Mouse (Mus musculus) heart, postnatal 0 days (tissue): Measurements from ENCODE around the gene Cd3eap. TPM values are rescaled to one million over a fixed set of nuclear protein-coding genes. Genes with fewer than 3 reads are reported as not detected.

ENCODE experiments used
- ATAC-seq: fragments of 200-750 bp; cut with Nextera tagmentation; 2 replicates; pipeline ENCODE4 v1.8.0; 2017; ENCODE audit warnings: low read depth, moderate number of reproducible peaks, moderate library complexity; ENCODE audit not compliant: insufficient read depth
- DNase-seq: peaks from one replicate; pipeline ENCODE4 v3.0.0-alpha.2; 2016; ENCODE audit warnings: low spot score
- H3K27ac ChIP-seq: fragments of 300-500 bp; sonication (generic); 2 replicates; pipeline ENCODE4 v1.5.1; 2014; ENCODE audit warnings: low read depth, mild to moderate bottlenecking
- H3K27me3 ChIP-seq: fragments of 300-500 bp; sonication (generic); 2 replicates; pipeline ENCODE4 v1.6.1; 2014; ENCODE audit warnings: low read length, mixed read lengths; ENCODE audit not compliant: control insufficient read depth, insufficient read depth
- H3K36me3 ChIP-seq: fragments of 300-500 bp; sonication (generic); replicated peaks from 2 replicates; pipeline ENCODE4 v1.6.1; 2014; ENCODE audit warnings: low read length, mixed read lengths; ENCODE audit not compliant: control insufficient read depth, insufficient read depth
- H3K4me1 ChIP-seq: fragments of 300-500 bp; sonication (generic); 2 replicates; pipeline ENCODE4 v1.6.1; 2014; ENCODE audit warnings: antibody characterized with exemption; ENCODE audit not compliant: control insufficient read depth, insufficient read depth
- H3K4me2 ChIP-seq: fragments of 300-500 bp; sonication (generic); 2 replicates; pipeline ENCODE4 v1.6.1; 2014; ENCODE audit warnings: low read depth, mild to moderate bottlenecking, low read length, moderate library complexity
- H3K4me3 ChIP-seq: fragments of 300-500 bp; sonication (generic); 2 replicates; pipeline ENCODE4 v1.5.1; 2014; ENCODE audit warnings: low read depth, low read length
- H3K9ac ChIP-seq: fragments of 300-500 bp; sonication (generic); replicated peaks from 2 replicates; pipeline ENCODE4 v1.6.1; 2014; ENCODE audit warnings: low read depth, low read length, mixed read lengths
- H3K9me3 ChIP-seq: fragments of 300-500 bp; sonication (generic); replicated peaks from 2 replicates; pipeline ENCODE4 v1.6.1; 2016; ENCODE audit warnings: low read length; ENCODE audit not compliant: control insufficient read depth
- CTCF ChIP-seq: IDR thresholded peaks from 2 replicates; pipeline ENCODE4 v1.5.1; 2016; ENCODE audit warnings: antibody characterized with exemption, control low read depth, low read depth
- EP300 ChIP-seq: IDR thresholded peaks from 2 replicates; pipeline ENCODE4 v1.6.1; 2016; ENCODE audit warnings: antibody characterized with exemption, low read depth
- WGBS: fragments of 180-500 bp; shearing (Covaris S2); extraction: QIAGEN DNeasy Blood & Tissue Kit; methylation state at CpG from one replicate; pipeline ENCODE4 v1.1.7; 2014; 5-methylcytosine and 5-hydroxymethylcytosine counted together
- polyA plus RNA-seq: library from polyadenylated mRNA; unstranded; fragments of >200 nt; fragmentation: Nextera tagmentation; extraction: Ambion mirVana; gene quantifications from 2 replicates; pipeline ENCODE4 v1.2.1, GENCODE M21; 2015
- total RNA-seq: library from RNA; depleted of rRNA; stranded (reverse); fragments of >200 nt; gene quantifications from 2 replicates; pipeline ENCODE4 v1.2.3, GENCODE M21; 2014; ENCODE audit warnings: low replicate concordance

Gene Cd3eap
- total and polyA plus RNA-seq, 2 experiments from 2014 or later = 3.2 to 11.7 TPM

DNA sequence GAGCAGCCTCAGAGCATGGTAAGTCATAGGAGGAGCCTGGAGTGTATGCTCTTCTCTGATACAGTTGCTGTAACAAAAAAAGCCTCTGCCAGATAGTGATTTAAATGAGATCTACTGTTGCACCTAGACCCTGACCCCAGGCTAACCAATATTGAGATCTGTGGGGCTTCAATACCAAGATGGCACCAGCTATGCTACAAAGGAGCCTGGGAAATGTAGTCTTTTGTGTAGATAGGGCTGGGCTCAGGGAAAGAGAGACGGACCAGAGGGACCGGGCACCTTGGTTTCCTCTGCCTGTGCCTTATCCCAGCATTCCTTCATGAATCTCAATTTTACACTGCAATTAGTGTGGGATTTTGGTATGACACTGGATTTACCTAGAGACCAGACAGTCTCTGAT is 14.1 kb upstream of the Cd3eap start:
- no peak for TF ChIP-seq EP300
- no peak for TF ChIP-seq CTCF
- peaks cover 58% of the 10 kb centered on the region for H3K36me3 ChIP-seq
- 88% methylated on average over 2 of the region's 2 CpGs for WGBS
- ATAC-seq (no peak), DNase-seq (no peak)
- no peaks in the 10 kb centered on the region for H3K4me1 ChIP-seq
- no peak overlapping the region for H3K9ac ChIP-seq
- H3K27ac ChIP-seq = no peak overlapping the region
- no peaks in the 10 kb centered on the region for H3K9me3 ChIP-seq
- no peak overlapping the region for H3K4me3 ChIP-seq
- no peaks in the 10 kb centered on the region for H3K27me3 ChIP-seq
- H3K4me2 ChIP-seq = no peak overlapping the region

DNA sequence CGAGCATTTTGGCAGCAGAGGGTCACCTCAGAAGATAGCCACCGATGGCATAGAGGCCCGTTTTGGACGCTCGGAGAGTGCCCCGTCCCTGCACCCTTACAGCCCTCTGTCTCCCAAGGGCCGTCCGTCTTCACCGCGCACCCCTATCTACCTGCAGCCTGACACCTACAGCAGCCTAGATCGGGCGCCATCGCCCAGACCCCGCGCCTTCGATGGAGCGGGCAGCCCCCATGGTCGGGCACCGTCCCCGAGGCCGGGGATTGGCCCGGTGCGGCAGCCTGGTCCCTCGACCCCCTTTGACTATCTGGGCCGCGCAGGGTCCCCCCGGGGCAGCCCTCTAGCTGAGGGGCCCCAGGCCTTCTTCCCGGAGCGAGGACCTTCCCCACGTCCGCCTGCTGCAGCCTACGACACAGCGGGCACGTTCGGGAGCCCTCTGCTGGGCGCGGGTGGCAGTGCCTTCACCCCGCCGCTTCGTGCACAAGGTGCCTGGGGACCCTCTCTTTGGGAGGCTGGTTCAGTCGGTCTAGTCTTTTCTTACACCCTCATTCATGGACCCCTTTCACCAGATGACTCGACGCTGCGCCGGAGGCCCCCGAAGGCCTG is 10.6 kb upstream of the Cd3eap start:
- H3K4me3 ChIP-seq = peak overlapping the region; percentile 29
- 0 out of 2 replicates have a peak, but pooled peaks cover 3% of the 10 kb centered on the region for H3K4me1 ChIP-seq
- no peak overlapping the region; the same call in 1 of the 2 replicates for H3K9ac ChIP-seq
- H3K27ac ChIP-seq = no peak overlapping the region
- DNase-seq (peak; percentile 20), ATAC-seq (peak; percentile 44; the same call in 1 of the 2 replicates)
- H3K36me3 ChIP-seq = peaks cover 44% of the 10 kb centered on the region
- no peaks in the 10 kb centered on the region for H3K27me3 ChIP-seq
- peak; percentile 66 for TF ChIP-seq CTCF
- no peak for TF ChIP-seq EP300
- 27% methylated on average over 46 of the region's 46 CpGs for WGBS
- H3K4me2 ChIP-seq = peak overlapping the region; percentile 59
- H3K9me3 ChIP-seq = no peaks in the 10 kb centered on the region

DNA sequence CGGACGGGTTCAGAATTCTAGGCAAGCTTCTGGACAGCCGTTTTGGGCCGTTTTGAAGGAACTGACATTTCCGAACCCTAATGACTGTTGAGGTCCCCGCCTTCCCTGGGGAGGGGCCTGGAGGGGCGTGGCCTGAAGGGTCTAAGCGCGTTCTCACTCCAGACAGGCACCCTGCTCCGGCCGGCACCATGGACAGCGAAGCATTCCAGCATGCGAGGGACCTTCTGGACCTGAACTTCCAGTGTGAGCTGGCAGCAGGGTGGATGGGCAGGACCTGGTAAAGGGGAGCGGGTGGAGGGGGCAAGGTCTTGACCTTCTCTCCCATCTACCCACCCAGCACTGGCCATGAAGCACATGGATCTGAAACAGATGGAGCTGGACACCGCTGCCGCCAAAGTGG is 9.1 kb upstream of the Cd3eap start:
- H3K9ac ChIP-seq = no peak overlapping the region
- H3K9me3 ChIP-seq = no peaks in the 10 kb centered on the region
- ATAC-seq = no peak
- TF ChIP-seq CTCF (no peak), EP300 (no peak)
- no peak overlapping the region for H3K27ac ChIP-seq
- no peaks in the 10 kb centered on the region for H3K27me3 ChIP-seq
- H3K4me2 ChIP-seq = no peak overlapping the region
- H3K4me3 ChIP-seq = no peak overlapping the region
- WGBS = 25% methylated on average over 16 of the region's 16 CpGs
- no peak for DNase-seq
- peaks cover 9% of the 10 kb centered on the region; the same call in 1 of the 2 replicates for H3K4me1 ChIP-seq
- peaks cover 32% of the 10 kb centered on the region for H3K36me3 ChIP-seq

DNA sequence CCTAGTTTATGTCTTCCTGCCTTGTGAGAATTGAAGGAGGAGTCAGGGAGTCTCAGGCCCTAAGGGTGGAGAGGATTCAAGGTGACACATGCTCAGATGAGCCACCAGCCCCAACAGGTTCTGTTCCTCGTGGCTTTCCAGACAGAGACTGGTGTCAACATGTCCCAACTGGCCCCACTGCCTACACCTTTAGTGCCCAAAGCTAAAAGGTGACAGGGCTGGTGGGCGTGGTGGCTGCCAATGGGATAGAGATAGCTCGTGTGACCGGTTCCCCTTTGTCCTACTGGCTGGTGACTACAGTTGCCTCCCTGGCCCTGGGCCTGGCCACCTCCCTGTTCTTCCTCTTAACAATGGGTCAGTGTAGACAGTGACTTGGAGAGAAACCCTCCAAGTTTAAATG is 6.1 kb upstream of the Cd3eap start:
- peaks cover 11% of the 10 kb centered on the region for H3K36me3 ChIP-seq
- H3K27ac ChIP-seq = no peak overlapping the region
- no peaks in the 10 kb centered on the region for H3K27me3 ChIP-seq
- peaks cover 13% of the 10 kb centered on the region; the same call in 1 of the 2 replicates for H3K4me1 ChIP-seq
- TF ChIP-seq EP300 (no peak), CTCF (no peak)
- DNase-seq (no peak), ATAC-seq (no peak)
- WGBS = 49% methylated on average over 4 of the region's 4 CpGs
- no peak overlapping the region for H3K4me2 ChIP-seq
- H3K9me3 ChIP-seq = no peaks in the 10 kb centered on the region
- no peak overlapping the region for H3K9ac ChIP-seq
- H3K4me3 ChIP-seq = no peak overlapping the region

DNA sequence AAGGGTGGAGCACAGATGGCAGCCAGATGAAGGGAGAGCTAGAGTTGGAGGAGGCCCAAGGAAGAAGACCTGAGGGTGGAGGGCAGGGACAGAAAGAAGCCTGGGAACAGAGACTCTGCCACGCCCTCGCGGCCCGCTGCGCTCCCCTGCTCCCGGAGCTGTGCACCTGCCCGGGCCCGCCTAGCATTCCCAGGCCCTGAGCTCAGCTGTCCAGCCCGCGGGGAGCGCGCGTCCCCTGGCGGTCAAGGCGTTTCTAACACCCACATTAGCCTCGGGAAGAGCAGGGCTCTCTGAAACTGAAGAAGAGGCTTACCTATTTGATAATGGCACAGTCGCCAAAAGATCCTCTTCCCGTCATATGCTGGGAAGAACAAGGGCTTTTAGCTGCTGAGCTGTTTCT is 4.6 kb upstream of the Cd3eap start:
- no peak for ATAC-seq
- H3K27me3 ChIP-seq = no peaks in the 10 kb centered on the region
- H3K4me1 ChIP-seq = peaks cover 13% of the 10 kb centered on the region; the same call in 1 of the 2 replicates
- peak overlapping the region; percentile 87 for H3K27ac ChIP-seq
- H3K9ac ChIP-seq = no peak overlapping the region
- 0 out of 2 replicates have a peak, but pooled peaks cover 4% of the 10 kb centered on the region for H3K36me3 ChIP-seq
- no peak overlapping the region for H3K4me3 ChIP-seq
- H3K9me3 ChIP-seq = no peaks in the 10 kb centered on the region
- DNase-seq = peak; percentile 46
- TF ChIP-seq CTCF (peak; percentile 84), EP300 (no peak)
- peak overlapping the region; percentile 14 for H3K4me2 ChIP-seq
- 5% methylated on average over 18 of the region's 18 CpGs for WGBS

DNA sequence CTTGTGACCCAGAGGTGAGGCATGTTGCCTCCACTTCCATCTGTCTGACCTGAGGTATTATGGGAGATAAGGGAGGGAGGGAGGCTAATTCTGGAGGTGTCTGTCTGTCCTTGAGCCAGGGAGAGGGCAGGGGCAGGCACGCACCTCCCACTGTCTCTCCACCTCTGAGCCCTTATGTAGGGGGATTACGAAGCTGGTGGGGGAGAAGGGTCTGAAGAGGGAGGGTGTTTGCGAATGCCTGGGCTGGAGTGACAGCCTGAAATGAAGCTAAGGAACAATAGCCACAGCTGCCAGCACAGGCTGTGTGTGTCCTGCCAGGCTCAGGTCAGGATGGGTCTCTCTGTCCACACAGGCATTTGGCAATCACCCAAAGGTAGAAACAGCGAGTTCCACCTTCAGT is 3.0 kb upstream of the Cd3eap start:
- ATAC-seq = peak; percentile 40
- H3K27ac ChIP-seq = peak overlapping the region; percentile 87

More for the DNA sequence above, 3.0 kb upstream of the Cd3eap start:
- H3K36me3 ChIP-seq = no peaks in the 10 kb centered on the region
- 0 out of 2 replicates have a peak overlapping the region, but pooled peaks have one; percentile 8 for H3K9ac ChIP-seq
- 8% methylated on average over 4 of the region's 4 CpGs for WGBS
- TF ChIP-seq EP300 = no peak
- TF ChIP-seq CTCF = no peak
- H3K27me3 ChIP-seq = no peaks in the 10 kb centered on the region
- peak overlapping the region; percentile 62 for H3K4me3 ChIP-seq
- H3K4me2 ChIP-seq = peak overlapping the region; percentile 79
- DNase-seq = peak; percentile 68
- H3K4me1 ChIP-seq = peaks cover 21% of the 10 kb centered on the region
- no peaks in the 10 kb centered on the region for H3K9me3 ChIP-seq
